Mouse (Mus musculus): ENCODE data around the gene Lrfn3.

Lrfn3 gene

DNA sequence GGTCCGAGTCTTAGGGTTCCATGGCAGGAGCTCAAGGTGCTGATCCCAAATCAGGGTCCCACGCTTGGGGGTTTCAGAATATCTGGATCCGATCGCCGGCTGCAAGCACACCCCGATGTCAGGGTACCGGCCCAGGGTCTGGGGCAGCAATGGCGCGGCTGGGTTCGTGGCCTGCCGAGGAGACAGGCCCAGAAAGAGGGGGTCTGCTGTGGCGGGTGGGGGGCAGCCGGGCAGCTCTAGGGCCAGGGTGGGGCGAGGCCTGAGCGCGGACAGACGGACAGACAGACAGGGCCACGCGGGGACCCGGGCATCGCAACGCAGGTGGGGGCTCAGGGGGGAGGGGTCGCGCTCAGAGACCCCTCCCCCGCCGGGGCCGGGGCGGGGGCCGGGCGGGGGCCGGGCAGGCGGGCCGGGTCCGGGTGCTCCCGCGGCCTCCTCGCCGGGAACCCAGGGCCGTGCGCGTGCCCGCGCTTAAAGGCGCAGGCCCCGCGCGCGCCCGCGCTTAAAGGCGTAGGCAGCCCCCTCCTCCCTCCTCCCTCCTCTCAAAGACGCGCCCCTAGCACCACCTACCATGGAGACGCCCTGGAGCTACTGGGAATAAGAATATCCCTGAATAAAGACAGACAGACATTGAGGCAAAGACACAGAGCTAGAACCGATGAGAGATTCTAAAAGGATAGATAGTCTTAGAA is at the start of gene Lrfn3:
TSS of gene Lrfn3 (minus strand) at position 121 of the 692 bp plus-strand sequence.
- no peak for DNase-seq (ENCODE audit: low spot score in 2 of 2)

DNA sequence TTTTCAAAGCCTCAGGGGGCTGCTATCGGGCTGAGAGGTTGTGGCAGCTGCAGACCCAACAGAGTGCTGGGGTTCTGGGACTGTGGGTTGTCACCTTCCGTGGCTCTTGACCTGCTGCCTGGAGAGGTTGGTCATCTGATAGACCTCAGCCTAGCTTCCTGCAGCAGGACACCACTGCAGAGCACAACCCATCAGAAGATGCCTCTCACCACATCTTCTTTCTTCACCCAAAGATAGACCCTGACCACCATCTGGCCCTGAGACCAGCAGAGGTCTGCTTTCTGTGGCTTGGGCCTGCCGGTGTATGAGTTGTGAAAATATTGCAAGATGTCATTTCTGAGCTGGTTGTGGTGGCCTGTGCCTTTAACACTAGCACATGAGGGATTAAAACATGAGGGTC is 48.5 kb upstream of the Lrfn3 start:
- DNase-seq (ENCODE audit: low spot score in 2 of 2) = no peak

DNA sequence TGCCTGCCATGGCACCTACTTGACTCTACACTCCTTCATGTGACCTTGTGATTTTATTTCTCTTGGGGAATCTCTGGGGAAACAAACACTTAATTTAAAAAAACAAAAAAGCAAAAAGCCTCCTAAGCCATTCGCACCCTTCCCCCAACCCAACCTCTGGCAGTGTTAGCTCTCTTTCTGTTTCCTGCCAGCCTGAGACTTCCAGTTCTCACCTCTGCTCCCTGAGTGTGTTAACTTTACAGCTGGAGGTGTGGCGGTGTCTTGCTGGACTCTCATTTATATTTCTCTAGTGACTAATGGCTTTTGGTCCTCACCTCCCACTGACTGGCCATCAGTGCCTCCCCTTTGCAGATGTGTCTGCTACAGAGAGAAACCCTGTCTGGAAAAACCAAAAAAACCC is 47.2 kb upstream of the Lrfn3 start:
- DNase-seq (ENCODE audit: low spot score in 2 of 2) = no peak

- DNase-seq (ENCODE audit: low spot score in 2 of 2) = no peak
These were observed 46.1 kb upstream of the Lrfn3 start for GRCm38 (mm10) chr7:30408639-30409038.

GRCm38 (mm10) chr7:30402343-30402742 is 39.8 kb upstream of the Lrfn3 start:
- DNase-seq (ENCODE audit: low spot score in 2 of 2) = no peak

DNA sequence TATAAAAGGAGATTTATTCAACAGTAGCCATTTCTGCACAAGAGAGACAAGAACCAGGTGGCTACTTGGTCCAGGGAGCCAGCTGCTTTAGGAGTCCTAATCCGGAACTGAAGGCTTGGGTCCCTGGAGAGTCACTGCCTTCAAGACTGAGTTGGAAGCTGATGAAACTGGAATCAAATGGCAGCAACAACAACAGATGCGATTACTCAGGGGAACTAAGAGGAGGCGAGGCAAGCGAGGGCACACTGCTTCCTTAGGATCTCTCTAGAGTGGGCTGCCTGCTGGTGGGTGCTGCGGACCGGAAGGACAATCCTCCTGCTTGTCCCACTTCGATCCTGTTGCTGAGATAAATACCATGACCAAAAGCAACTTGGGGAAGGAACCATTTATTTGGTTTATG is 37.1 kb upstream of the Lrfn3 start:
- DNase-seq (ENCODE audit: low spot score in 2 of 2) = no peak

DNA sequence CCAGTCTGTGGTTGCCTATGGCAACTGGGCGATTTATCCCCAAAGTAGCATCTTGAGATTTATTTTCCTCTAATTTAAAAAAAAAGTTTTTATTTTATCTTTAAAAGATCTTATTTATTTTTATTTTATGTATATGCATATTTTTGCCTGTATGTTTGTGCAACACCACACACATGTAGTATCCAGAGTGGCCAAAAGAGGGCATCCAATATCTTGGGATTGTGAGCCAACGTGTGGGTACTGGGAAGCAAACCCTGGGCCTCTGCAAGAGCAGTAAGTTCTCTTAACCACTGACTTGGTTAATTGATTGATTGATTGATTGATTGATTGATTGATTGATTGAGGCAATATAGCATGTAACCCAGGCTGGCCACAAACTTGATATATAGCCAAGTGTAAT is 32.3 kb upstream of the Lrfn3 start:
- DNase-seq (ENCODE audit: low spot score in 2 of 2) = no peak

GRCm38 (mm10) chr7:30394379-30394778 is 31.8 kb upstream of the Lrfn3 start:
- no peak for DNase-seq (ENCODE audit: low spot score in 2 of 2)

GRCm38 (mm10) chr7:30393631-30394030 is 31.1 kb upstream of the Lrfn3 start:
- no peak for DNase-seq (ENCODE audit: low spot score in 2 of 2)

DNA sequence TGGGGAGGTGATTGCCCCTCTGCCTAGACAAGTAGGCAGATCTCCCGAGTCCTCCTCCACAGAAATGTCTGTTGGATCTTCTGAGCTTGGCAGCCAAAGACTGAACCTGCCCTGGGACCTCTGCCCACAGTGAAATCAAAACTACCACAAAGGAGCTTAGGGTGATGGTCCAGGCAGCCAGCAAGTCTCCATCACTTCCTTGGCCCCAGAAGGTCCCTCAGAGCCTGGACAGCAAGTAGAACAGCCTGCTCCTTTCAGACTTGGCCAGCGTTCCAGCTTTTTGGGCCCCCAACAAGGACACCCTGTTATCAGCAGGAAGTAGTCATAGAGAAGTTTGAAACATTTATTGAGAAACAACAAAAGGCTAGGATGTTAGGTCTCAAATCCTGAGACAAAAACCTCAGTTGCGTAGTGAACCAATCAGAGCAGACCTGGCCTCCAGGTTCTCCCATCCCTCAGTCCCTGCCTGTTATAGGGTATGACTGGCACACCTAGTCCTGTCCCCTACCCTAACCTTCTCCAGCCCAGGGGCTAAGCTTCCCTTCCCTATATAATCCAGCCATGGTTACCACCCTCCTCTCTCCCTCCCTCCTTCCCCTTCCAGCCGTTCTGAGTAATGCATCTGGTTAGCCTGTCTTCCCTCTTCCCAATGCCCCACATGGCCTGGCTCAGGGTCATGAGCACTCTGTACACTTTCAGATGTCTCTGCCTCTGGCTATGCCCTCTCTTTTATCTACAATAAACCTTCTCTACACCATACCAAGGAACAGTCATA is 30.4 kb upstream of the Lrfn3 start:
- DNase-seq (ENCODE audit: low spot score in 2 of 2) = no peak

- no peak for DNase-seq (ENCODE audit: low spot score in 2 of 2)
These were observed 21.5 kb upstream of the Lrfn3 start for GRCm38 (mm10) chr7:30384106-30384505.

GRCm38 (mm10) chr7:30380061-30380460 is 17.5 kb upstream of the Lrfn3 start:
- DNase-seq (ENCODE audit: low spot score in 2 of 2) = no peak

- peak; percentile 64 to 90 for DNase-seq (ENCODE audit: low spot score in 2 of 2)
These were observed 11.0 kb upstream of the Lrfn3 start for GRCm38 (mm10) chr7:30373501-30373962.

GRCm38 (mm10) chr7:30367466-30367865 is 4.9 kb upstream of the Lrfn3 start:
- DNase-seq (ENCODE audit: low spot score in 2 of 2) = no peak

GRCm38 (mm10) chr7:30363344-30363738 is 769 bp upstream of the Lrfn3 start:
- no peak for DNase-seq (ENCODE audit: low spot score in 2 of 2)

DNA sequence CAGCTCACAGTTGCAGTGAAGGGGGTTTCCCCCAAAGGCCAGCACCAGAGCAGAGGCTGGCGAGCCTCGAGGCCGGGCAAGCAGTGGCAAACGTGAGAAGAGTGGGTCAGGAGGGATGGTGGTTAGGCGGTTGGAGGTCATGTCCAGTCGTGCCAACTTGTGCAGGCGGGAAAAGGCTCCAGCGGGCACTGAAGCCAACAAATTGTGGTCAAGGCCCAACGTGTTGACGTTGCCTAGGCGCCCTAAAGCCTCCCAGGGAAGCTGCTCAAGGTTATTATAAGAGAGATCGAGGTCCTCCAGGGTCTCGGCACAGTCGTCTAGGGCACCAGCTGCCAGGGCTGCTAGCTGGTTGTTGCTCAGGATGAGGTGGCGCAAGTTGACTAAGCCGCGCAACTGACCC is 2.5 kb downstream of the Lrfn3 start:
- DNase-seq (ENCODE audit: low spot score in 2 of 2) = no peak

GRCm38 (mm10) chr7:30359276-30359865 is 3.2 kb downstream of the Lrfn3 start:
- no peak for DNase-seq (ENCODE audit: low spot score in 2 of 2)

DNA sequence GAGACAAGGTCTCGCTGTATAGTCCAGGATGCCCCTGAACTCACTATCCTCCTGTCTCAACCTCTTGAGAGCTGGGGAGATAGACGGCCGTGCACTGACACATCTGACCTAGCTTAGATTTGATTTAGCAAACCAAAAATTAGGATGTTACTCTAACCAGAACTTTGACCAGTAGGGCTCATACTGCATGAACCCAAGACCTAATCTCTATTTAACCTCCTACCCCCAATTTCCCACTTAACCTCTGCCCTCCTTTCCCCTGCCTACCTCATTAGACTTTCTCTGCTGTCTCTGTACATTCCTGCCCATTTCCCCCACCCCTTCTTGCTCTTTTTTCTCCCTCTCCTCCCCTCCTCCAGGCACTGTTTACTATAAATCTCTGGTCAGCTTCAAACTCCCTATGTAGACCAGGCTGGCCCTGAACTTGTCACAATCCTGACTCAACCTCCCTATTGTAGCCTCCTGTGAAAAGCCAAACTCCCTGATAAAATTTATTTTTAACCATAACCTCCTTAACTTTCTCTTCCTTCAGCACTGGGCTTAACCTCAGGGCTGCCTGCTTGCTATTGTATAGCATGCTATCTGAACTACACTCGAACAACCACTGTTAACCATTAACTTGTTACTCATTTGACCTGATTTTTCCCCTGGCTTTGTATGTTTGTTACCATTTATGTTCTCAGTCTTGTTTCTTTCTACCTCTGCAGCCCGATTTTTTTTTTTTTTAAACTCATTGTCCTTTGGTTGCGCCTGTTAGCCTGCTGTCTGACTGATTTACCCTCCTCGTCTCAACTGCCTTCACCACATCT is 4.0 kb downstream of the Lrfn3 start:
- DNase-seq (ENCODE audit: low spot score in 2 of 2) = no peak

DNA sequence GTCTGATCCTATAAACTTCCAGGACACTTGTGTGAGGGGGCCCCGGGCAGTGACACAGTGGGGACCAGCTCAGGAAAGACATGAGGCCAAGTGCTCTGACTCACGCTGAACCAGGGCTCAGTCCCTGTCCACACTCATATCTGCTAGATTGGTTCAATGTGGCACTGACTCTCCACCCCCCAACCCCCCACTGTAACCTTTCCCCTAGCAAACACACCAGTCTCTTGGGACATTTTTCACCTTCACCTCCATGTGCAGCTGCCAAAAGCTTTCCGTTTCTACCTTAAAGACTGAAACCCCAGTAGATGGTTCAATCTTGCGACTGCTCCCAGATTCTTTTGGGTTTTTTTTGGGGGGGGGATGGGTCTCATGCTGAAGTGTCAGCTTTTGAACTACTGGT is 8.5 kb downstream of the Lrfn3 start:
- DNase-seq (ENCODE audit: low spot score in 2 of 2) = no peak

- DNase-seq (ENCODE audit: low spot score in 2 of 2) = peak; percentile 57 to 72
These were observed 9.2 kb downstream of the Lrfn3 start for GRCm38 (mm10) chr7:30353279-30353822.

- DNase-seq (ENCODE audit: low spot score in 2 of 2) = no peak
These were observed 14.7 kb downstream of the Lrfn3 start for GRCm38 (mm10) chr7:30347828-30348227.

Measured in urinary bladder, adult 18-20 months (tissue).